Mouse (Mus musculus): ENCODE measurements around the gene P2ry14.

DNA sequence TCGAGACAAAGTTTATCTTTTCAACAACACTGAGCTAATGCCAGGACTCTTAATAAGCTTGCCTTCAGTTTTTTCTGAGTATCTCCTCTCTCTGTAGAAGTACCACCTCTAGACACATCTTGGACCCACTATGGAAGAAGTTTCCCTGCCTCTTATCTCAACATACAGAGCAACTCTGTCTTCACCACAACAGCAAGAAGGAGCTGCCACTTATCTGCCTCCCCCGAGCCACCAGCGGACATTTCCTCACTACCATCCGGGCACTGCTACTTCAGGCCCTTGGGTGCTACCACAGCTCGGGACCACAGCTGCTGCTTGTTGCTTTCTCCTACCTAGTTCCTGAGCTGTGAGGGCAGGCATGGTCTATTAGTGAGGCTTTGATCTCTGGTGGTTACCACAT, 20.2 kb downstream of the P2ry14 start:
- TF ChIP-seq POLR2A (IDR thresholded peaks at IDR 0.05; ENCODE audit: extremely low read depth, insufficient read depth, low read length), result no peak
- TF ChIP-seq CTCF (IDR thresholded peaks at IDR 0.05; ENCODE audit: low read depth, low read length), result no peak

All from liver, adult 2 months (tissue).